Mouse (Mus musculus) heart, adult 11 months (tissue): ENCODE measurements around the gene Dnah7a.
"Not testable (repeated sequence)": the region's sequence is repeated elsewhere in the genome, so short reads cannot be mapped to it uniquely, and the experiment has no call there.

Source experiments
- DNase-seq: peaks from one replicate; pipeline ENCODE4 v3.0.0; 2022

The Dnah7a gene

GRCm38 (mm10) chr1:53377731-53378130 is 328.9 kb downstream of the Dnah7a start:
- DNase-seq: no peak

GRCm38 (mm10) chr1:53375965-53376364 is 330.6 kb downstream of the Dnah7a start:
- not testable (repeated sequence) for DNase-seq

GRCm38 (mm10) chr1:53358988-53359387 is 347.6 kb downstream of the Dnah7a start:
- DNase-seq: no peak

- DNase-seq: peak; percentile 100
These were observed 354.0 kb downstream of the Dnah7a start, which contains the start of the genes Asdurf, Gm28551 and Asnsd1 for GRCm38 (mm10) chr1:53352327-53353261. Asdurf (minus strand) TSS chr1:53352619. Gm28551 (minus strand) TSS chr1:53352667. Asnsd1 (minus strand) TSS chr1:53352752.
